Mouse (Mus musculus) gastrocnemius, postnatal 14 days (tissue): ENCODE results near the gene Fhad1. TPM values are rescaled to one million over a fixed set of nuclear protein-coding genes. Genes with fewer than 3 reads are reported as not detected.

Experiments used
- DNase-seq: peaks from one replicate; pipeline ENCODE4 v3.0.0; 2021; ENCODE audit warnings: mixed read lengths
- intact Hi-C: fragments of 180-260 bp; cut with DNase I; formaldehyde crosslinking; loops from one replicate; pipeline ENCODE4 v1.15.1; 2025; ENCODE audit warnings: low total_unique reads
- total RNA-seq, 2 experiments: library from RNA; stranded (reverse); gene quantifications; 2 replicates each; pipeline ENCODE4 v1.2.3; 2021

Fhad1 gene
- total RNA-seq, 2 experiments from 2014 or later, result 1.4 to 1.7 TPM

- no peak for DNase-seq
- intact Hi-C loops, result no loop called here
Observed at GRCm38 (mm10) chr4:141952824-141953223, 62.1 kb downstream of the Fhad1 start.

- no peak for DNase-seq
- intact Hi-C loops, result no loop called here
Observed at GRCm38 (mm10) chr4:141952114-141952513, 62.8 kb downstream of the Fhad1 start.

DNA sequence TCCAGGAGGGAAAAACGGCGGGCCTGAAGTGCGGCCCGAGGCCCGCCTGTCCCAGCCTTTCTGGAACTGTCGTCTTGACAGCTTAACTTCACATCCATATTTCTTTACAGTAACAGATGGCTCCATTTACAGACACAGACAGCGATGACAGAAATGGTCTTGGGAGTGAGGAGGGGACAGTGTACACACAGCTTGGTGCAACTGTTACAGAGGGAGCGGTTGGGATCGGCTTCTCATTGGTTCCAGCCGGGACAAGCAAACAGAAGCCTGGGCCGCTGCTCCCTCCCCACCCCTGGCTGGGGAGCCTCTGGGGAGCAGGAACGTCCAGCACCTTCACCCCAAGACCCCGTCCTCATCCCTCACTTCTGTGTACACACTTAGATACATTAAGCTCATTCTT lies 65.4 kb downstream of the Fhad1 start:
- DNase-seq, result no peak
- intact Hi-C loops, result no loop called here

- DNase-seq, result no peak
- intact Hi-C loops, result no loop called here
Observed at GRCm38 (mm10) chr4:141948822-141949221, 66.1 kb downstream of the Fhad1 start.

- no peak for DNase-seq
- intact Hi-C loops, result no loop called here
Observed at GRCm38 (mm10) chr4:141942403-141942802, 72.5 kb downstream of the Fhad1 start.

DNA sequence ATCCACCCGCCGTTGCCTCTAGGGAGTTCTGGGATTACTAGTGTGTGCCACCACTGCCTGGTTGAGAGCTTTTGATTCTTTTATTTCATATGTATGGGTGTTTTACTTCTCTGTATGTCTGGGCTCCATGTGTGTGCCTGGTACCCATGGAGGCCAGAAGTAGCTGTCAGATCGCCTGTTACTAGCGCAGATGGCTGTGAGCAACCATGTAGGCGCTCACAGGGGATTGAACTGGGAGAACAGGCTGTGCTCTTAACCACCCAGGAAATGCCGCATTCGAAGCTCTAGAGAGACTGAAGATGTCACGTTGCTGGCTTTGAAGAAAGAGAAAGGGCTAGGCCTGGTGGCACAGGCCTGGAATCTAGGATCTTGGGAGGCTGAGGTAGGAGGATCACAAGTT lies 73.6 kb downstream of the Fhad1 start:
- intact Hi-C loops, result no loop called here
- no peak for DNase-seq

- DNase-seq, result no peak
- intact Hi-C loops, result no loop called here
Observed at GRCm38 (mm10) chr4:141938535-141938934, 76.3 kb downstream of the Fhad1 start.

DNA sequence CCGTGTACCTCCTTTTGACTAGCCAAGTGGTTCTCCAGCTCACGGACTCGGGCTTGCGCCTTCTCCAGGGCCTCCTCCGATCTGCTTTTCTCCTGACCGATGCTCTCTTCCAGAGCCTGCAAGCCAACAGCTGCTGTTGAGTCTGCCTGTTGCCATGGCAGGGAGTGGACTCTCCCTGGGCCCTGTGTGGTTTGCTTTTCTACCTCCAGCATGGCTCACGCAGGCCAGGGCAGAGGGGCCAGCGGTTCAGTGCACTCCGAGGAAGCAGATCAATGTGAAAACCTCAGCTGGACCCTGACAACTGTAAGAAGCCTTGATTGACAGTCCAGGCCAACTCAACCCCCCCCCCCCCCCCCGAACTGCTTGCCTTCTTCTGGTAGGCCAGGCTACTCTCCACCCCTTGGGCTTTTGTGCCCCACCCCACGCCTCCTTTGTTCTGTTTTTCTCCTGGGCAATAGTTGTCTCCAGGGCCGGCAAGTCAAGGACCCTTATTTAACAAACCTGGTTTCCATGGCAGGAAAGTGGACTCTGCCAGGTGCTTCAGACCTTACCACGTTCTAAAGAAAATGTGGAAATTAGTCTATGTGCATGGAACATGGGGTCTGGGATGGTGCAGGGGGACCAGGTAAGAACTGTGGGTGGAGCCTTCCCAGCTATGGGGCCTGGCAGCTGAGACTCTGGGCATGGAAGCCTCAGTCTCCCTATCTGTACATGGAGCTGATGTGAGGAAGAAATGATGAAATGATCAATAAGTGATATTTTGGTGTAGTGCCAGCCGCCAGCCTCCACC lies 81.9 kb downstream of the Fhad1 start:
- intact Hi-C loops, result no loop called here
- DNase-seq, result no peak

DNA sequence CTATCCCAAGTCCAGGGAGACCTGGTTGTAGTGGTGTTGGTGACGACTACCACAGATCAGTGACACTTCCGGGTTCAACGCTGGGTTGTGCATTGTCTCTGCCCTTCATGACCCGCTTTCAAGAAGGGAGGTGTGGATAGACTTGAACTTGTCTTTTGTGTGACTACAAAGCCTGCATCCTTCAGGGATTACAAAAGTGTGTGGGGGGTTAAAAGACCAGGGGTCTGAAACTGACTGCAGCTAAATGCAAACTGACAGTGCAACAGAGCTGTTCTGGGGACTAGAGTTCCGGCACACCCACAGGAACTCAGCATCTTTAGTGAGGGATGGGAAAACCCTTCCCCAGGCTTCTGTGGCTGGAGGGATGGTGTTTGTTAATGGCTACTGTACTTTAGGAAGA lies 83.4 kb downstream of the Fhad1 start:
- no peak for DNase-seq
- intact Hi-C loops, result no loop called here

- intact Hi-C loops, result no loop called here
- DNase-seq, result no peak
Observed at GRCm38 (mm10) chr4:141930001-141930400, 84.9 kb downstream of the Fhad1 start.

DNA sequence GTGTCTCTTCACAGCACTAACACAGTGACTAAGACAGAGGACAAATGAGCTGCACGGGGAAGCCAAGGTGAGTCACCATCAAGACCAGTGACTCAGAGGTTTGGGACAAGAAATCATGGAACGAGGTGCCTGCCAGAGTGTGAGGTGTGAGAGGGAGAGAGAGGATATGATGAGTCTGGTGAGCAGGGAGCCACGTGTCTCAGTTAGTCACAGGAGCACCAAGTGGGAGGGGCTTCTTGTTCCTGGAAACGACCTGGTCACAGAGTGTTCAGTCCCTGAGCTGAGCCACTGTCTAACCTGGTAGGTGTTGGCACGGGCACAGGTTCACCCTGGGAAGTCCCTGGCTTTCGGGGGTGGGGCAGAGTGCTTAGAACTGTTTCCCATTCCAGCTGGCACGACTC lies 86.0 kb downstream of the Fhad1 start:
- DNase-seq, result no peak
- intact Hi-C loops, result no loop called here

- intact Hi-C loops, result no loop called here
- DNase-seq, result no peak
Observed at GRCm38 (mm10) chr4:141925781-141926345, 89.0 kb downstream of the Fhad1 start.

DNA sequence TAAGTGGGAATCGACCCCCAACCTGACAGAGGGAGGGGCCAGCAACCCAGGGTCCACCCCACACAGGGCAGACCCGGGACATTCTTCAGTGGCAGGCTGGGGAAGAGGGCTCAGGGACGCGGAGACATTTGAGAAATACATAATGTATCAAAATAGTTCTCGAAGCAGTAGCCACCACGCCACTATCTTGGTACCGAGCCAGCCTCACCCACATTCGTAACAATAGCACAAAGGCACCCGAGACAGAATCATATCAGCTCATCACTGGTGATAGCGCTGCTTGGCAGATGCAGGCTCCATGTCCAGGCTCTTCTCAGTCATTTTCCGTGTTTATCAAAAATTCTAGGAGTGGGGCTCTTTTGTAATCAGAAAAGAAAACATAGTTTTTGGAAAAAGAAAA lies 90.9 kb downstream of the Fhad1 start:
- intact Hi-C loops, result no loop called here
- DNase-seq, result no peak

- intact Hi-C loops, result no loop called here
- no peak for DNase-seq
Observed at GRCm38 (mm10) chr4:141920391-141920790, 94.5 kb downstream of the Fhad1 start.

DNA sequence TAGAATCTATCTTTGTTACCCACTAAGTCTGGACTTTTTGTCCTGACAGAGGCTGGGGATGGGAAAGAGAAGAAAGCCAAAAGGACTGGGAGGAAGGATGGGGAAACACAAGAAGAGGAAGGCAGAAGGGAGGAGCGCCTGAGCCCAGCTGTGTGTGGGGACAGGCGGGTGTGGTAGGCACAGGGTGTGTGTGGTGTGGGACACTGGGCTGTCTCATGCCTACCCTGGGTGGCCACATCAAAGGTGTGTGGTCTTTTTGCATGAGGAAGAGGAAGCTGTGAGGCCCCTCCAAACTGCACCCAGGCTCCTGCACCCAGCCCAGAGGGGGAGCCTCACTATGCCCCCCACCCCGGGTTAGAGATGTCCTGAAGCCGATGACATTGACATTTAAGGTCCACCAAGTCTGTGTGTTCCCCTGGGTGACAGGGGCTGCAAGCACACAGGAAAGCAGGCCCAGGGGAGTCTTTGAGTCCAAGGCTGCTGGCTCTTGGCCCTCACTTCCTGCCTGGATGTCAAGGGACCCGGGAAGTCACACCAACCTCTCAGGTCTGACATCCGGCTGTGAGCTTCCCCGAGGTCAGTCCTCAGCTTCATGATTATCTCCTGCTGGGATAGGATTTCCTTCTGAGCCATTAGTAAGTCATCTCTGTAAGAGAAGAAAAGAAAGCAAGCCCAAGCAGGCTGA lies 97.0 kb downstream of the Fhad1 start:
- intact Hi-C loops, result no loop called here
- no peak for DNase-seq

GRCm38 (mm10) chr4:141914040-141914439 lies 100.8 kb downstream of the Fhad1 start:
- intact Hi-C loops, result no loop called here
- peak; percentile 71 for DNase-seq

DNA sequence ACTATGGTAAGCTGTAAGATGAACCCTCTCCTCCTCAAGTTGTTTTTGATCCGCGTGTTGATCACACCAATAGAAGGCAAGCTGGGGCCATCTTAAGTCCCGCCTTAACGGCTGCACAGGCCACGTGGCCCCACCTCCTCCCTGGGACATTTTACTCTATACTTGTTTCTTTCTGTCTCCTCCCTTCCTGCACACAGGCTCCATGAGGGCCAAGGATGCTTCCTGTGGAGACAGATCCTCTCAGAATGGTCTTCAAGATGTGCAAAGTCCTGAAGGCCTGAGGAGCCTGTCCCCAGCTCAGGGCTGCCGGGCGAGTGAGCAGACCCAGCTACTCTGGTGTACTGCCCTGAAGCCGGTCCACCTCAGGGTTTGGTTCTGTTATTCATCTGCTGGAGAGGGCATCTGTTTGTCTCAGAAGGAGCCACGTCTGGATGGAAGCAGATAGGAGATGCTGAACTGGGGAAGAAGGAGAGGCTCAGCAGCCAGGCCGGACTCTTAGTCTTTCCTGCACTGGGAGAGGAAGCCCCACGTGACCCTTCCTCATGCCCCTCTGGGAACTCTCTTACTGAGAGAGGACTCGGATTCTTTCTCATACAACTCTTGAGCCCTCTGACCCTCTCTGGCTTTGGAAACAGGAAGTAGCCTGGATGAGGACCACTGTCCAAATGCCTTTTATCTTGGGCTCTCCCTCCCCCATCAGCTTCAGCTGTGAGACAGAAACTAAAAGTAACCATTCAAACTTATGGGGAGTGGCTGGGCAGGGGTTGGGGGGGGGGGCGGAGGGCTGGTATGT lies 101.5 kb downstream of the Fhad1 start:
- no peak for DNase-seq
- intact Hi-C loops, result no loop called here

GRCm38 (mm10) chr4:141904710-141905109 lies 110.2 kb downstream of the Fhad1 start:
- intact Hi-C loops, result no loop called here
- no peak for DNase-seq

DNA sequence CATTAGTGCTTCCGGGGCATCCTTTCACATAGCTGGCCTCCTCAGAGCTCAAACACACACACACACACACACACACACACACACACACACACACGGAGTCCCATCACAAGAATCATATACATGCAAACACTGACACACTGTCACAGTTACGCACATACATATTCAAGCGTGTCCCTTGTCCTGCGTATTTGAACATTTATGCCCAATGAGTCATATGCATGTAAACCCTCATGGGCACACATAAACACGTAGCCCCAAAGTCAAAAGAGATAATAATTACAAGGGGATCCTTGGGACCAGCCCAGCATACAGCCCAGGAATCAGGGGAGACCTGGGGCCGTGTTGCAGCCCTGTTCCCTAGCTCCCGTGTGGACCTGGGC lies 112.4 kb downstream of the Fhad1 start:
- intact Hi-C loops, result no loop called here
- DNase-seq, result no peak
